Mouse (Mus musculus) hindbrain, postnatal 0 days (tissue): ENCODE results near the gene Serpinb13. TPM values are rescaled to one million over a fixed set of nuclear protein-coding genes. Genes with fewer than 3 reads are reported as not detected.
"Not testable (repeated sequence)": the region's sequence is repeated elsewhere in the genome, so short reads cannot be mapped to it uniquely, and the experiment has no call there.

Experiments used
- ATAC-seq: fragments of 200-750 bp; cut with Nextera tagmentation; 2 replicates; pipeline ENCODE4 v1.8.0; 2017; ENCODE audit warnings: mild to moderate bottlenecking, moderate TSS enrichment, moderate library complexity
- DNase-seq: peaks from one replicate; pipeline ENCODE4 v3.0.0-alpha.2; 2015; ENCODE audit warnings: low spot score
- H3K27ac ChIP-seq: fragments of 300-500 bp; sonication (generic); 2 replicates; pipeline ENCODE4 v1.5.1; 2014; ENCODE audit warnings: mild to moderate bottlenecking
- H3K27me3 ChIP-seq: fragments of 300-500 bp; sonication (generic); 2 replicates; pipeline ENCODE4 v1.6.1; 2014; ENCODE audit warnings: low read length, mixed read lengths; ENCODE audit not compliant: insufficient read depth
- H3K36me3 ChIP-seq: fragments of 300-500 bp; sonication (generic); 2 replicates; pipeline ENCODE4 v1.6.1; 2014; ENCODE audit warnings: low read length, mixed read lengths; ENCODE audit not compliant: insufficient read depth
- H3K4me1 ChIP-seq: fragments of 300-500 bp; sonication (generic); 2 replicates; pipeline ENCODE4 v1.6.1; 2014; ENCODE audit warnings: antibody characterized with exemption, low read length, mixed read lengths; ENCODE audit not compliant: insufficient read depth
- H3K4me2 ChIP-seq: fragments of 300-500 bp; sonication (generic); 2 replicates; pipeline ENCODE4 v1.6.1; 2014; ENCODE audit warnings: low read depth, mild to moderate bottlenecking, low read length, moderate library complexity, mixed read lengths
- H3K4me3 ChIP-seq: fragments of 300-500 bp; sonication (generic); 2 replicates; pipeline ENCODE4 v1.5.1; 2014; ENCODE audit warnings: low read length
- H3K9ac ChIP-seq: fragments of 300-500 bp; sonication (generic); replicated peaks from 2 replicates; pipeline ENCODE4 v1.6.1; 2014; ENCODE audit warnings: mild to moderate bottlenecking, low read length, moderate library complexity, mixed read lengths
- H3K9me3 ChIP-seq: fragments of 300-500 bp; sonication (generic); 2 replicates; pipeline ENCODE4 v1.6.1; 2016; ENCODE audit warnings: low read length, mixed read lengths
- CTCF ChIP-seq: IDR thresholded peaks from 2 replicates; pipeline ENCODE4 v1.5.1; 2016; ENCODE audit warnings: antibody characterized with exemption, control low read depth, low read depth
- WGBS: fragments of 180-500 bp; shearing (Covaris S2); extraction: QIAGEN DNeasy Blood & Tissue Kit; methylation state at CpG from one replicate; pipeline ENCODE4 v1.1.7; 2014; 5-methylcytosine and 5-hydroxymethylcytosine counted together
- polyA plus RNA-seq: library from polyadenylated mRNA; unstranded; fragments of >200 nt; fragmentation: Nextera tagmentation; extraction: Ambion mirVana; gene quantifications from 2 replicates; pipeline ENCODE4 v1.2.1, GENCODE M21; 2015
- total RNA-seq: library from RNA; depleted of rRNA; stranded (reverse); fragments of >200 nt; gene quantifications from 2 replicates; pipeline ENCODE4 v1.2.3, GENCODE M21; 2014; rRNA removed

Serpinb13 gene
- total and polyA plus RNA-seq, 2 experiments from 2014 or later: not detected

DNA sequence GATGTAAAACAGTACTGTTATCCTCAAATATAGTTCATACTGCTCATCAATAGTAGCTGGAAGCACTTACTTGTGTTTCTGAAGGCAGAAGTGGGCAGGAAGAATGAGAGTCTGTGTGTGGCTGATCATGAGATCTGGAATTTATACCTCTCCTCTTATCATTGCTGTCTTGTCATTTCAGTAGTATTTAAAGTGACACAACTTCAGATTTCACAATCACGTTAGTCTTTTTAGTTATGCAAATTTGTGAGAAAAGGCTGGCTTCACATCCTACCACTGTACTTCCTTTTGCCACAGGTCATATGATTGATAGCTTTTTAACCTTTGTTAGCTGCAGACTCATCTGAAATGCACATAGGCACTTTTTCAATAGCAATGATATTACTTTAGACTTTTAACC, 45.1 kb downstream of the Serpinb13 start:
- H3K27me3 ChIP-seq: no peaks in the 10 kb centered on the region
- no peaks in the 10 kb centered on the region for H3K36me3 ChIP-seq
- WGBS: 64% methylated on average over 1 of the region's 1 CpGs
- DNase-seq: no peak
- no peak overlapping the region for H3K4me2 ChIP-seq
- no peak overlapping the region for H3K27ac ChIP-seq
- TF ChIP-seq CTCF: no peak
- H3K4me1 ChIP-seq: no peaks in the 10 kb centered on the region
- H3K9me3 ChIP-seq: no peaks in the 10 kb centered on the region
- ATAC-seq: no peak
- H3K4me3 ChIP-seq: no peak overlapping the region
- no peak overlapping the region for H3K9ac ChIP-seq

DNA sequence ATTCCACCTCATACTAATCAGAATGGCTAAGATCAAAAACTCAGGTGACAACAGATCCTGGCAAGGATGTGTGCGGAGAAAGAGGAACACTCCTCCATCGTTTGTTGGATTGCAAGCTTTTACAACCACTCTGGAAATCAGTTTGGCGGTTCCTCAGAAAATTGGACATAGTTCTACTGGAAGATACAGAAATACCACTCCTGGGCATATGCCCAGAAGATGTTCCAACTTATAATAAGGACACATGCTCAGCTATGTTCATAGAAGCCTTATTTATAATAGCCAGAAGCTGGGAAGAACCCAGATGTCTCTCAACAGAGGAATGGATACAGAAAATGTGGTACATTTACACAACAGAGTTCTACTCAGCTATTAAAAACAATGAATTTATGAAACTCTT, 53.5 kb downstream of the Serpinb13 start:
- ATAC-seq, H3K36me3 ChIP-seq, H3K9ac ChIP-seq, H3K4me1 ChIP-seq, H3K27ac ChIP-seq, DNase-seq, H3K9me3 ChIP-seq, H3K4me2 ChIP-seq, H3K27me3 ChIP-seq, H3K4me3 ChIP-seq: not testable (repeated sequence)
- WGBS: 97% methylated on average over 3 of the region's 3 CpGs

Other genes with a start within 250 kb of the Serpinb13 start
- gene Kdsr, start 221.3 kb upstream of the Serpinb13 start, total RNA-seq: 8.9 and 9.1 TPM in 2 replicates
- gene Kdsr, start 221.3 kb upstream of the Serpinb13 start, polyA plus RNA-seq: 17.2 and 17.6 TPM in 2 replicates
- gene Vps4b, start 184.3 kb upstream of the Serpinb13 start, total RNA-seq: 13.2 and 18.7 TPM in 2 replicates
- 20.3 and 28.0 TPM in 2 replicates for gene Vps4b, start 184.3 kb upstream of the Serpinb13 start, polyA plus RNA-seq
- 0.05 TPM in 1 of 2 replicates, not detected in the other for gene Serpinb5, start 119.8 kb upstream of the Serpinb13 start, total RNA-seq
- 0.15 and 0.38 TPM in 2 replicates for gene Serpinb5, start 119.8 kb upstream of the Serpinb13 start, polyA plus RNA-seq
- gene Serpinb12, start 46.5 kb upstream of the Serpinb13 start, total RNA-seq: 0.43 TPM in 1 of 2 replicates, not detected in the other
- 0.14 TPM in 1 of 2 replicates, not detected in the other for gene Serpinb12, start 46.5 kb upstream of the Serpinb13 start, polyA plus RNA-seq
- not detected in 2 replicates for gene Serpinb3a, start 71.3 kb downstream of the Serpinb13 start, total RNA-seq
- gene Serpinb3a, start 71.3 kb downstream of the Serpinb13 start, polyA plus RNA-seq: not detected in 2 replicates
- gene Serpinb3d, start 102.5 kb downstream of the Serpinb13 start, total RNA-seq: not detected in 2 replicates
- gene Serpinb3d, start 102.5 kb downstream of the Serpinb13 start, polyA plus RNA-seq: not detected in 2 replicates